Mouse (Mus musculus): ENCODE results near the gene Fabp1. TPM values are rescaled to one million over a fixed set of nuclear protein-coding genes. Genes with fewer than 3 reads are reported as not detected.

Fabp1 gene
- total RNA-seq, 1 experiment from 2014 or later = not detected

DNA sequence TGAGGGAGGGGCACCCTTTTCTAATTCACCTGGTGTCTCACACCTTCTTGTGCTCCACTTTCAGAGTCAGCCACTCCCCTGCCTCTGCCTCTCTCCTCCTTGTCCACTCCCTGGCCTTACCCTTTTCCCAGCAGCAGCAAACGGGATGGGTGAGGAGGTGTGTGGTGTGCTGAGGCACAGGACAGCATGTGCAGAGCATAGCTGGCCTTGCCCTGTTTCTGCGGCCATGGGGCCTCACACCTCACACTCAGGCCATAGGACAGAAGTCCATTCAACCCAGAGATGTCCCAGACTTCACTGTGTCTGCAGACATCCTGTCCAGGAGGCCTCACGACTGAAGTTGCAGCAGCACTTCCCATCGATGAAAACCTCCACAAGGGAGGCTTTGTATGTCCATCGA, 4.0 kb downstream of the Fabp1 start:
- no peak for ATAC-seq (replicated peaks; ENCODE audit: insufficient number of reproducible peaks, low FRiP score, low TSS enrichment, poor library complexity, severe bottlenecking)

DNA sequence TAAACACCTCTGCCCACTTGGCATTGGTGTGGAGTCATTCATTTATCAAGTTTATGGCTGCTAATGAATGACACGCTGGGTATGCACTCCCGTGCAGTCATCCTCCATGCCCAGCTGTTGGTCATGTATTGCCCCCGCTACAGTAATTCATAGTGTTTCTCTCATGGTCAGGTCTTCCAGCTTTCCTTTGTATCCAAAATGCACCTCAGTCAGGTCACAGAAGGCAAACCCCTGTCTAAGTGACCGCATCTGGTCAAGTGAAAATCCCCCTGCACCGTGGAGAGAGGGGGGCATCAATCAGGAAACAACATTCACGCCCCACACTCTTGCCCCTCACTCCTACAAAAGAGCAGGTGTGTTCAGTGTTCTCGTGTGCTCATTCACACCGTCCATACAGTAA, 4.5 kb downstream of the Fabp1 start:
- no peak for ATAC-seq (replicated peaks; ENCODE audit: insufficient number of reproducible peaks, low FRiP score, low TSS enrichment, poor library complexity, severe bottlenecking)

DNA sequence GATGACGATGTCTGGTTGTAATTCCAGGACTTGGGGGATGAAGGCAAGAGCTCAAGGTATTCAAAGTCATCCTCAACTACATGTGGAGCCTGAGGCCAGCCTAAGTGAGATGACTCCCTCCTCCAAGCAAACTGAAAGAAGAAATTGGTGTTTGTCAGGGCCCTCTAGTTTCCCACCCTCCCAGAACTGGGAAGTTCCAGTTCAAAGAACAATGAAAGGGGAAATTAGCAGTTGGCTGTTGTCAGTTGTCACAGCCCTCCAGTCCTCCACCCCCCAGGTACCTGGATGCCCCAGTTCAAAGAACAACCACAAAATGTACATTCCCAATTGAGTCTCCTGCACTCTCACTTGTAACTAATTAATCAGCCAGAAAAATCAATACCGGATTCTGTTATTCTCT, 9.1 kb downstream of the Fabp1 start:
- no peak for ATAC-seq (replicated peaks; ENCODE audit: insufficient number of reproducible peaks, low FRiP score, low TSS enrichment, poor library complexity, severe bottlenecking)

- ATAC-seq (replicated peaks; ENCODE audit: insufficient number of reproducible peaks, low FRiP score, low TSS enrichment, poor library complexity, severe bottlenecking) = no peak
These were observed 12.3 kb downstream of the Fabp1 start for GRCm38 (mm10) chr6:71211917-71212316.

- ATAC-seq (replicated peaks; ENCODE audit: insufficient number of reproducible peaks, low FRiP score, low TSS enrichment, poor library complexity, severe bottlenecking) = no peak
These were observed 12.8 kb downstream of the Fabp1 start for GRCm38 (mm10) chr6:71212471-71212870.

DNA sequence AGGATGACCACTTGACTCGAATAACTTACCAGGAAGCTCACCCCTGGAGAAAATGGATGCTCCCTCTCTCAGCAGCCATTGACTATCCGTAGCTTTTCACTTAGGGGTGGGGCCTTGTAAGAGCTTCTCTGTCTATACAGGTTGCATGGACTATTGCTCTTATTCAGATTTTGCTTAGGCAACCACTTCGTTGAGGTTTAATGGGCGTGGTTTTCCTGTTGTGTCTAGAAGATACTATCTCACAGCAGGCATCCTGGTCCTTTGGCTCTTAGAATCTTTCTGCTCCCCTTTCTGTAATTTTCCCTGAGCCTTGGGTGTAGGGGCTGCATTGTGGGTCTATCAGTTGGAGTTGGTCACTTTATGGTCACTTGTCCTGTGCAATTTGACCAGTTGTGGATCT, 21.9 kb downstream of the Fabp1 start:
- no peak for ATAC-seq (replicated peaks; ENCODE audit: insufficient number of reproducible peaks, low FRiP score, low TSS enrichment, poor library complexity, severe bottlenecking)

- ATAC-seq (replicated peaks; ENCODE audit: insufficient number of reproducible peaks, low FRiP score, low TSS enrichment, poor library complexity, severe bottlenecking) = no peak
These were observed 24.7 kb downstream of the Fabp1 start for GRCm38 (mm10) chr6:71224184-71224943.

DNA sequence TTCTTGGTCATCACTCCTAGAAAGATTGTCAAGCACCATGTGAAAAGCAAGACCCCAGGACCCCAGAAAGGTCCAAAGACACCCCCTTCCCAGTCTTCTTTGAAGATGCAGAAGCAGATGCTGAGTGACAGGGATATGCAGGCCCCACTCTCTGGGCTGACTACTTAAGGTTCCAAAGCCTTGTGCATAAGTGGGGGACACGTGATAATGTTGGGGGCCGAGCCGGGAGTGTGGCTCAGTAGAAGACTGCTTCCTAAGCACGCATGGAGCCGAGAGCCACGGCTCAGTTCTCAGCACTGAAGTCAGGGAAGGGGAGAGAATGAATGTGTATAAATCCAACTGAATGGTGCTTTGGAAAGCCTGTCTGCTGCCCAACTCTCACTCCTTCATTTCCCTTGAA, 26.9 kb downstream of the Fabp1 start:
- ATAC-seq (replicated peaks; ENCODE audit: insufficient number of reproducible peaks, low FRiP score, low TSS enrichment, poor library complexity, severe bottlenecking) = no peak

- ATAC-seq (replicated peaks; ENCODE audit: insufficient number of reproducible peaks, low FRiP score, low TSS enrichment, poor library complexity, severe bottlenecking) = no peak
These were observed 27.6 kb downstream of the Fabp1 start for GRCm38 (mm10) chr6:71227157-71227770.

GRCm38 (mm10) chr6:71235121-71235520, 35.5 kb downstream of the Fabp1 start:
- no peak for ATAC-seq (replicated peaks; ENCODE audit: insufficient number of reproducible peaks, low FRiP score, low TSS enrichment, poor library complexity, severe bottlenecking)

GRCm38 (mm10) chr6:71235944-71236343, 36.3 kb downstream of the Fabp1 start:
- no peak for ATAC-seq (replicated peaks; ENCODE audit: insufficient number of reproducible peaks, low FRiP score, low TSS enrichment, poor library complexity, severe bottlenecking)

GRCm38 (mm10) chr6:71236506-71236905, 36.9 kb downstream of the Fabp1 start:
- ATAC-seq (replicated peaks; ENCODE audit: insufficient number of reproducible peaks, low FRiP score, low TSS enrichment, poor library complexity, severe bottlenecking) = no peak

GRCm38 (mm10) chr6:71237031-71237431, 37.4 kb downstream of the Fabp1 start:
- no peak for ATAC-seq (replicated peaks; ENCODE audit: insufficient number of reproducible peaks, low FRiP score, low TSS enrichment, poor library complexity, severe bottlenecking)

- no peak for ATAC-seq (replicated peaks; ENCODE audit: insufficient number of reproducible peaks, low FRiP score, low TSS enrichment, poor library complexity, severe bottlenecking)
These were observed 39.6 kb downstream of the Fabp1 start for GRCm38 (mm10) chr6:71239069-71239750.

GRCm38 (mm10) chr6:71240831-71241230, 41.2 kb downstream of the Fabp1 start:
- no peak for ATAC-seq (replicated peaks; ENCODE audit: insufficient number of reproducible peaks, low FRiP score, low TSS enrichment, poor library complexity, severe bottlenecking)

DNA sequence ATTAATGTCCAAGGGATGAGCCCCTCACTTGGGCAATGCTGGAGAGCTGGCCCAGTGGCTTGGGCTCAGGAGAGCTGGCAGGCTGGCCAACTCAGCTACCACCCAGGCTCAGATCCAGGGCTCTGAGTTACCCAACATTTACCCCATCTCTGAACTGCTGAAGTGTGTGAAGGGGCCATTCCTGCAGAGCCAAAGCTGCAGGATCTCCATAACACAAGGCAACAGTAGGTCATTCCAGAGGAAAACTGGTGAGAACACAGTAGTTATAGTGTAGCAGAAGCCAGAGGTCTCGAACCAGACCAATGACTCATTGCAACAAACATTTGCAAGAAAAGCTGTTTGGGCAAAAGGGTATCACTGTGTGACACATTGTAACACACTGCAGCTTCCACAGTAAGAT, 43.2 kb downstream of the Fabp1 start:
- no peak for ATAC-seq (replicated peaks; ENCODE audit: insufficient number of reproducible peaks, low FRiP score, low TSS enrichment, poor library complexity, severe bottlenecking)

GRCm38 (mm10) chr6:71243258-71243657, 43.6 kb downstream of the Fabp1 start:
- no peak for ATAC-seq (replicated peaks; ENCODE audit: insufficient number of reproducible peaks, low FRiP score, low TSS enrichment, poor library complexity, severe bottlenecking)

- ATAC-seq (replicated peaks; ENCODE audit: insufficient number of reproducible peaks, low FRiP score, low TSS enrichment, poor library complexity, severe bottlenecking) = no peak
These were observed 48.8 kb downstream of the Fabp1 start for GRCm38 (mm10) chr6:71248420-71248819.

DNA sequence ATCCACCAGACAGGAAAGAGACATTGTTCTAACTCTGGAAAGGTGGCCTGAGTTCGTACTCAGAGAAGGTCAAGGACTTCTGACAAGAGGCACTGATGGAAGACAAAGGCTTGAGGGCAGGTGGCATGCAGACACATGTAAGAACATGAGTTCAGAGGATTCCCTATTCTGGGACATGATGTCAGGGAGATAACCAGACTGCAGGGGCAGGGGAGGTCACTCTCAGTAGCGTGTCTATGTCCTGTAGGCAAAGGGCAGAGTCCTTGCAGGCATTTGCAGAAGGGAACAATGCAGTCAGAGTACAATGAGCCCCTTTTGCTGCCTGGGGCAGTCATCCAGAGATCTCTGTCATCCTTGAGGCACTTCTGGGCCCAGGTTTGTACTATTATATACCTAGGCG, 50.0 kb downstream of the Fabp1 start:
- no peak for ATAC-seq (replicated peaks; ENCODE audit: insufficient number of reproducible peaks, low FRiP score, low TSS enrichment, poor library complexity, severe bottlenecking)

DNA sequence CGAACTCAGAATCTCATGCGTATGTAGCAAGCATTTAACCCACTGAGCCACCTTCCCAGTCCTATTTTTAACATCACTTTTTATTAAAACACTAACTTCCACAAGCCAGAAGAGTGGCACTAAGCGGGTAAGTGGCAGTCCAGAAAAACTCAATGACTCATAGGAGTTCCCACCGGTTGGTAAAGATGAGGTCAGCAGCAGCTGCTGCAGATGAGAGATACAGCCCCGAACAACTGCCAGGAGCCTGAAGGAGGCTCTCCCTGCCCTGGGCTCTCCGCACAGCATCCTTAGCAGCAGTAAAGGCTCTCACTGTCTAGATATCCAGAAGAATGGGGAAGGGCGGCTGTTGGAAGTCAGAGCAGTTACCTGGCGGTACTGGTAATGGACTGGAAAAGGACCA, 51.3 kb downstream of the Fabp1 start:
- no peak for ATAC-seq (replicated peaks; ENCODE audit: insufficient number of reproducible peaks, low FRiP score, low TSS enrichment, poor library complexity, severe bottlenecking)

Data from monocyte, adult 5-6 weeks (primary cell).